Mouse (Mus musculus) E14TG2a.4 (cell line): Measurements from ENCODE around the gene BC049715.

Experiments
- CTCF ChIP-seq: conservative IDR thresholded peaks from 2 replicates; pipeline ENCODE4 v1.5.1; 2014; ENCODE audit warnings: low read length
- NANOG ChIP-seq: IDR thresholded peaks from 2 replicates; pipeline ENCODE4 v1.6.1; 2014; ENCODE audit warnings: borderline replicate concordance, low read length, mixed read lengths

GRCm38 (mm10) chr6:136782146-136782545 lies 45.3 kb upstream of the BC049715 start:
- TF ChIP-seq CTCF (no peak), NANOG (no peak)
